Mouse (Mus musculus) heart, embryonic 11.5 days (tissue): ENCODE results near the gene Adamtsl5. TPM values are rescaled to one million over a fixed set of nuclear protein-coding genes. Genes with fewer than 3 reads are reported as not detected.

Experiments
- ATAC-seq: fragments of 200-750 bp; cut with Nextera tagmentation; replicated peaks from 2 replicates; pipeline ENCODE4 v1.8.0; 2017; ENCODE audit warnings: moderate library complexity; ENCODE audit not compliant: insufficient number of reproducible peaks, low FRiP score, low TSS enrichment
- H3K27ac ChIP-seq: fragments of 300-500 bp; sonication (generic); 2 replicates; pipeline ENCODE4 v1.5.1; 2014; ENCODE audit warnings: mild to moderate bottlenecking, low read depth, low read length
- H3K27me3 ChIP-seq: fragments of 300-500 bp; sonication (generic); 2 replicates; pipeline ENCODE4 v1.6.1; 2014; ENCODE audit warnings: mild to moderate bottlenecking, low read length, mixed read lengths; ENCODE audit not compliant: control insufficient read depth, insufficient read depth
- H3K36me3 ChIP-seq: fragments of 300-500 bp; sonication (generic); 2 replicates; pipeline ENCODE4 v1.6.1; 2014; ENCODE audit warnings: mild to moderate bottlenecking, low read length, moderate library complexity, mixed read lengths; ENCODE audit not compliant: control insufficient read depth, insufficient read depth
- H3K4me1 ChIP-seq: fragments of 300-500 bp; sonication (generic); 2 replicates; pipeline ENCODE4 v1.6.1; 2014; ENCODE audit warnings: low read length; ENCODE audit not compliant: control insufficient read depth, insufficient read depth
- H3K4me2 ChIP-seq: fragments of 300-500 bp; sonication (generic); 2 replicates; pipeline ENCODE4 v1.6.1; 2014; ENCODE audit warnings: mild to moderate bottlenecking, moderate library complexity
- H3K4me3 ChIP-seq: fragments of 300-500 bp; sonication (generic); 2 replicates; pipeline ENCODE4 v1.5.1; 2014; ENCODE audit warnings: low read depth, low read length
- H3K9ac ChIP-seq: fragments of 300-500 bp; sonication (generic); 2 replicates; pipeline ENCODE4 v1.6.1; 2014; ENCODE audit warnings: mild to moderate bottlenecking, low read depth, low read length, moderate library complexity
- H3K9me3 ChIP-seq: fragments of 300-500 bp; sonication (generic); replicated peaks from 2 replicates; pipeline ENCODE4 v1.6.1; 2016; ENCODE audit warnings: low read length; ENCODE audit not compliant: control insufficient read depth
- WGBS: fragments of 180-500 bp; shearing (Covaris S2); extraction: QIAGEN DNeasy Blood & Tissue Kit; methylation state at CpG from one replicate; pipeline ENCODE4 v1.1.7; 2014; ENCODE audit not compliant: insufficient replicate concordance; 5-methylcytosine and 5-hydroxymethylcytosine counted together
- polyA plus RNA-seq: library from polyadenylated mRNA; unstranded; fragments of >200 nt; fragmentation: Nextera tagmentation; extraction: Ambion mirVana; gene quantifications from 2 replicates; pipeline ENCODE4 v1.2.1, GENCODE M21; 2014

Adamtsl5 gene
- polyA plus RNA-seq, 1 experiment from 2014 or later = 3.7 TPM

DNA sequence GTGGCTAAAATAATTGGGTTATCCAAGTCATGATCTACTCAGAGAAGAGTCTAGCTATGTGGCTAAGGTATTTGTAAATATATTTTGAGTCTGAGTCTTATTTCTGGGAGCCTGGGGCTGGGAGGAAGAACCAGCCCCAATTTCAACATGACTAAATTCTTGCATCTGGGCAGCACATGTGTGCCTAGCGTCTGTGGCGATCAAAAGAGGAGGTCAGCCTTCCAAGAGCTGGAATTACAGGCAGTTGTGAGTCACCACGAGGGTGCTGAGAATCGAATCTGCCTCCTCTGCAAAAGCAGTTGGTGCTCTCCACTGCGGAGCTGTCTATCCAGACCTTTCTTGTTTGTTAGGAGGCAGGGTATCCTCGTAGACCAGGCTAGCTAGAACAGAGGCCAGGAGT lies 17.5 kb upstream of the Adamtsl5 start:
- H3K4me2 ChIP-seq = no peak overlapping the region
- H3K4me1 ChIP-seq = no peaks in the 10 kb centered on the region
- 65% methylated on average over 6 of the region's 6 CpGs for WGBS
- no peak for ATAC-seq
- H3K4me3 ChIP-seq = no peak overlapping the region
- no peak overlapping the region for H3K27ac ChIP-seq
- H3K9ac ChIP-seq = no peak overlapping the region
- H3K9me3 ChIP-seq = no peaks in the 10 kb centered on the region
- no peaks in the 10 kb centered on the region for H3K36me3 ChIP-seq
- peaks cover 24% of the 10 kb centered on the region for H3K27me3 ChIP-seq

DNA sequence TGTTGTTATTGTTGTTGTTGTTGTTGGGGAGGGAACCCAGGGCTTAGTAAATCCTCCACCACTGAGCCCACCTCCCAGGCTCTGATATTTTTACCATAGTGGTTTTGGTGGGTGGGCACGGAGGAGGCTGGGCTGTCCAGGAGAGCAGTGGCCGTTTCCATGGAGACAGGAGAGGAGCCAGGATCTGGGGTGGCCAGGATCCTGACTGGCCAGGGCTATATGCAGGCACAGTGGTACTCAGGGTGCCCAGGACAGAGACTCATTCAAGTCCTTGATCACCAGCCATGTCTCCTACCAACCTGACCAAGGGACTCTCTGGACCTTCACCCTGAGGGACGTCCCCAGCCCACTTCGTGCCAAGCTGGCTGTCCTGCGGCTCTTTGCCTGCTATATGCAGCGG lies 15.5 kb upstream of the Adamtsl5 start:
- 52% methylated on average over 6 of the region's 6 CpGs for WGBS
- H3K27me3 ChIP-seq = peaks cover 44% of the 10 kb centered on the region
- no peak overlapping the region for H3K9ac ChIP-seq
- H3K27ac ChIP-seq = no peak overlapping the region
- no peak for ATAC-seq
- no peak overlapping the region for H3K4me3 ChIP-seq
- H3K4me2 ChIP-seq = no peak overlapping the region
- no peaks in the 10 kb centered on the region for H3K9me3 ChIP-seq
- H3K36me3 ChIP-seq = no peaks in the 10 kb centered on the region
- H3K4me1 ChIP-seq = no peaks in the 10 kb centered on the region

GRCm38 (mm10) chr10:80357994-80358639 lies 9.9 kb upstream of the Adamtsl5 start:
- no peak overlapping the region for H3K27ac ChIP-seq
- H3K4me3 ChIP-seq = no peak overlapping the region
- H3K9ac ChIP-seq = no peak overlapping the region
- 9% methylated on average over 25 of the region's 31 CpGs for WGBS
- H3K27me3 ChIP-seq = peaks cover 77% of the 10 kb centered on the region
- ATAC-seq = no peak
- H3K9me3 ChIP-seq = no peaks in the 10 kb centered on the region
- no peaks in the 10 kb centered on the region for H3K36me3 ChIP-seq
- H3K4me2 ChIP-seq = peak overlapping the region; percentile 4; the same call in 1 of the 2 replicates
- H3K4me1 ChIP-seq = peaks cover 9% of the 10 kb centered on the region

DNA sequence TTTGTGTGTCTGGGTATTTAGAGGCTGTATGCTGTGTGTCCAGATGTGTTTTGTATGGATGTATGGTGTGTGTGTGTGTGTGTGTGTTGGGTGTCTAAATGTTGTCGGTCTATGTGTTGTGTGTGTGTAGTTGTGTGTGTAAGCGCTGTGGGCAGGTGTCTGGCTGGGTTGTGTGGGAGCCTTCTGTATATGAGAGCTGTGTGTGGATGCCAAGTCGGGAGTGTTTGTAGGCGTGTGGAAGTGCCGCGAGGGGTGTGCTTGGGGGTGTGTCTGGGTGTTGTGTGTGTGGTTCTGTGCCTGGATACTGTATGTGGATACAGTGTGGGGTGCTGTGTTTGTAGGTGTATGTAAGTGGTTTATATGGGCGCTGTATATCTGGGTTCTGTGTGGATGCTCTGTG lies 9.1 kb upstream of the Adamtsl5 start:
- H3K27ac ChIP-seq = no peak overlapping the region
- peaks cover 9% of the 10 kb centered on the region for H3K4me1 ChIP-seq
- WGBS = 36% methylated on average over 7 of the region's 7 CpGs
- H3K9me3 ChIP-seq = no peaks in the 10 kb centered on the region
- no peak overlapping the region for H3K9ac ChIP-seq
- H3K27me3 ChIP-seq = peaks cover 81% of the 10 kb centered on the region
- no peaks in the 10 kb centered on the region for H3K36me3 ChIP-seq
- no peak overlapping the region for H3K4me3 ChIP-seq
- no peak for ATAC-seq
- H3K4me2 ChIP-seq = no peak overlapping the region

DNA sequence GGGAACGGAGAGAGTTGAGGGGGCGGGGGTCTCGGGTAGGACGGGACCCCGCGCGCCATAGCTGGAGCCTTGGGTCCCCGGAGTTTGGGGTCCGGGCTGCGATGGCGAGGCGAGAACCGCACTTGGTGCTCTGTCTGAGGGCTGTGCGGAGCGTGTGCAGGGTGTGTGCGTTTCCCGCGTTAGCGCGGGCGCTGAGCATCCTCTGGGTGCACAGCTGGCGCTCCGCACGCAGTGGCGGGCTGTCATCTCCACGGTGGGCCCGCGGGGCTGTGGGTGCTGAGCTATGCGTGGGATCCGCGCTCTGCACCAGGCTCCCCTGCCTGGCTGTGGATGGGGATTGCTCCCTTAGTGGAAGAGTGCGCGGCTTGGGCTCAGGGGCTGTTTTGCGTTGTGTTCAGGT lies 8.5 kb upstream of the Adamtsl5 start:
- no peak for ATAC-seq
- Histone ChIP-seq H3K27ac (no peak overlapping the region), H3K4me1 (peaks cover 9% of the 10 kb centered on the region), H3K9ac (no peak overlapping the region), H3K36me3 (no peaks in the 10 kb centered on the region), H3K9me3 (no peaks in the 10 kb centered on the region), H3K27me3 (peaks cover 87% of the 10 kb centered on the region), H3K4me3 (peak overlapping the region; percentile 23), H3K4me2 (peak overlapping the region; percentile 56)
- 2% methylated on average over 34 of the region's 34 CpGs for WGBS

- Histone ChIP-seq H3K27ac (no peak within 1 kb of the TSS), H3K36me3 (no peaks in the 10 kb centered on the region), H3K9me3 (no peaks in the 10 kb centered on the region), H3K4me2 (peak within 1 kb of the TSS; percentile 56), H3K9ac (no peak within 1 kb of the TSS), H3K4me3 (peak within 1 kb of the TSS; percentile 23), H3K4me1 (peaks cover 9% of the 10 kb centered on the region), H3K27me3 (peaks cover 92% of the 10 kb centered on the region)
- 2% methylated on average over 53 of the region's 53 CpGs for WGBS
- ATAC-seq = no peak
These were observed 7.9 kb upstream of the Adamtsl5 start, which contains the start of gene Plk5 for GRCm38 (mm10) chr10:80356001-80356682. Gene Plk5 (plus strand): TSS chr10:80356459.

- ATAC-seq = no peak
These were observed 7.2 kb upstream of the Adamtsl5 start for GRCm38 (mm10) chr10:80355431-80355830.

DNA sequence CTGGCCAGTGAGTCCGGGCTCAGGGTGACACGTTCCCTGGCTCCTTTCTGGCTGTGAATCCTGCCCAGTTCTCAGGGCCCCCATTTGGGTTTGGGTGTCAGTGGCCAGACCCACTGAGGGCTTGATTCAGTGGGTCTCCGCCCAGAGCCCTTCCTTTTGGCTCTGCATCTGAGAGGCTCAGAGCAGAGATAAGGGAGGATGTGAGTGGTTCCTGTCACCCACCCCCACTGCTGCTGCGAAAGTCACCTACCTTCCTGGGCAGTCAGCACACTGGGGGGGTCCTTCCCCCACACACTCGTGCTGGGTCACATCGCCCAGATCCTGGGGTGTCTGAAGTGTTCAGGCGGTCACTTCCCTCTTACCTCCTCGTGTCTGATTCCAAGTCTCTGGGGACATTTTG lies 4.5 kb upstream of the Adamtsl5 start:
- no peak for ATAC-seq
- Histone ChIP-seq H3K4me2 (no peak overlapping the region), H3K27me3 (peaks cover 91% of the 10 kb centered on the region), H3K4me3 (no peak overlapping the region), H3K36me3 (no peaks in the 10 kb centered on the region), H3K4me1 (peaks cover 22% of the 10 kb centered on the region), H3K9me3 (no peaks in the 10 kb centered on the region), H3K27ac (no peak overlapping the region), H3K9ac (no peak overlapping the region)
- 44% methylated on average over 8 of the region's 8 CpGs for WGBS

More at GRCm38 (mm10) chr10:80355431-80355830, 7.2 kb upstream of the Adamtsl5 start:
- WGBS = 11% methylated on average over 9 of the region's 9 CpGs
- Histone ChIP-seq H3K27ac (no peak overlapping the region), H3K36me3 (no peaks in the 10 kb centered on the region), H3K4me2 (no peak overlapping the region), H3K4me1 (peaks cover 9% of the 10 kb centered on the region), H3K9me3 (no peaks in the 10 kb centered on the region), H3K9ac (no peak overlapping the region), H3K4me3 (no peak overlapping the region), H3K27me3 (peaks cover 93% of the 10 kb centered on the region)

GRCm38 (mm10) chr10:80351896-80352295 lies 3.7 kb upstream of the Adamtsl5 start:
- Histone ChIP-seq H3K36me3 (no peaks in the 10 kb centered on the region), H3K27me3 (peaks cover 90% of the 10 kb centered on the region), H3K4me3 (no peak overlapping the region), H3K27ac (no peak overlapping the region), H3K4me2 (no peak overlapping the region), H3K4me1 (peaks cover 24% of the 10 kb centered on the region), H3K9ac (no peak overlapping the region), H3K9me3 (no peaks in the 10 kb centered on the region)
- ATAC-seq = no peak
- WGBS = 27% methylated on average over 11 of the region's 11 CpGs
